8 mouse cellular contexts compared by ENCODE assay signal in genomic region chr2:161177355-161178021, GRCm38 (mm10).
DNase-seq lines count a peak whose midpoint lies in the region; ATAC-seq and TF ChIP-seq lines count a peak whose summit lies in the region.

No protein-coding gene starts in this region.

- TF ChIP-seq RAD21 in CH12.LX (IDR thresholded peaks at IDR 0.05; ENCODE audit: low read depth, low read length) = peak; percentile 2

- peaks cover 0 to 5% of the 10 kb centered on the region in 2 experiments; a peak in 1 of 4 replicates for H3K4me1 ChIP-seq in CH12.LX (ENCODE audit: control insufficient read depth in 1 of 2, insufficient read depth in 2 of 2)
- H3K4me1 ChIP-seq in forebrain, embryonic 16.5 days (replicated peaks; ENCODE audit: control insufficient read depth, insufficient read depth, low read length) = peaks cover 2% of the 10 kb centered on the region; the same call in 1 of the 2 replicates
- peaks cover 0 to 2% of the 10 kb centered on the region in 2 experiments; a peak in 1 of 4 replicates for H3K4me1 ChIP-seq in liver, embryonic 14.5 days (replicated peaks; ENCODE audit: control insufficient read depth in 2 of 2, insufficient read depth in 2 of 2, low read length in 1 of 2)
- no peaks in the 10 kb centered on the region for H3K4me1 ChIP-seq in neural tube, embryonic 12.5 days

- no peaks in the 10 kb centered on the region for H3K36me3 ChIP-seq in CH12.LX (replicated peaks in 1 of 2; ENCODE audit: control insufficient read depth in 1 of 2, insufficient read depth in 1 of 2, low read length in 1 of 2)
- H3K36me3 ChIP-seq in forebrain, embryonic 16.5 days (ENCODE audit: control insufficient read depth, insufficient read depth) = no peaks in the 10 kb centered on the region
- H3K36me3 ChIP-seq in liver, embryonic 14.5 days (replicated peaks; ENCODE audit: control insufficient read depth, insufficient read depth, low read depth) = no peaks in the 10 kb centered on the region
- no peaks in the 10 kb centered on the region for H3K36me3 ChIP-seq in neural tube, embryonic 12.5 days

- TF ChIP-seq CTCF in CH12.LX (conservative IDR thresholded peaks at IDR 0.05 in 1 of 2, IDR thresholded peaks at IDR 0.05 in 1 of 2; ENCODE audit: low read depth in 2 of 2, low read length in 2 of 2) = peak in 1 of 2 experiments; percentile 70; a peak in 2 of 4 replicates
- peak; percentile 46 for TF ChIP-seq CTCF in liver, embryonic 14.5 days (IDR thresholded peaks at IDR 0.05; ENCODE audit: low read depth)

- peak; percentile 46 for TF ChIP-seq POLR2A in CH12.LX (IDR thresholded peaks at IDR 0.05; ENCODE audit: low read depth, low read length)

- intact Hi-C loops in heart, postnatal 14 days (cut with DNase I) = no loop called here

- in situ Hi-C loops in CH12.LX (cut with MboI; ENCODE audit: low pct_ligation_motif_present, low pct_unique_long_range_greater_than_20kb, low sequenced_read_pairs) = no loop called here

- H3K4me2 ChIP-seq in CH12.LX (ENCODE audit: insufficient read depth, low read depth, poor library complexity, severe bottlenecking) = peak overlapping the region; percentile 83
- H3K4me2 ChIP-seq in forebrain, embryonic 16.5 days (ENCODE audit: low read length) = peak overlapping the region; percentile 71
- H3K4me2 ChIP-seq in liver, embryonic 14.5 days (ENCODE audit: low read depth) = peak overlapping the region; percentile 55
- peak overlapping the region; percentile 60 for H3K4me2 ChIP-seq in neural tube, embryonic 12.5 days (replicated peaks)

- peak; percentile 90 for ATAC-seq in forebrain, embryonic 16.5 days
- ATAC-seq in liver, embryonic 14.5 days (ENCODE audit: insufficient read depth) = 0 out of 2 replicates have a peak, but pooled peaks have one; percentile 39
- ATAC-seq in neural tube, embryonic 12.5 days (ENCODE audit: low FRiP score, low read depth) = peak; percentile 88

- H3K9me3 ChIP-seq in CH12.LX (replicated peaks; ENCODE audit: low read length) = no peaks in the 10 kb centered on the region
- H3K9me3 ChIP-seq in forebrain, embryonic 16.5 days (ENCODE audit: control insufficient read depth, low read length) = no peaks in the 10 kb centered on the region
- no peaks in the 10 kb centered on the region for H3K9me3 ChIP-seq in liver, embryonic 14.5 days (ENCODE audit: control insufficient read depth, low read length)
- no peaks in the 10 kb centered on the region for H3K9me3 ChIP-seq in neural tube, embryonic 12.5 days

- H3K27me3 ChIP-seq in CH12.LX (replicated peaks) = no peaks in the 10 kb centered on the region
- no peaks in the 10 kb centered on the region for H3K27me3 ChIP-seq in forebrain, embryonic 16.5 days (replicated peaks; ENCODE audit: control insufficient read depth, insufficient read depth, low read length)
- no peaks in the 10 kb centered on the region for H3K27me3 ChIP-seq in liver, embryonic 14.5 days (ENCODE audit: control insufficient read depth, insufficient read depth, low read length)
- no peaks in the 10 kb centered on the region for H3K27me3 ChIP-seq in neural tube, embryonic 12.5 days (replicated peaks)

- dilution Hi-C loops in CH12.LX (cut with MboI; ENCODE audit: extremely low pct_ligation_motif_present, extremely low pct_unique_long_range_greater_than_20kb, low sequenced_read_pairs) = no loop called here

- WGBS in forebrain, embryonic 16.5 days = 2% methylated on average over 20 of the region's 20 CpGs
- 3% methylated on average over 20 of the region's 20 CpGs for WGBS in liver, embryonic 14.5 days (ENCODE audit: insufficient replicate concordance)
- WGBS in neural tube, embryonic 12.5 days = 5% methylated on average over 20 of the region's 20 CpGs

- TF ChIP-seq EP300 in CH12.LX (IDR thresholded peaks at IDR 0.05; ENCODE audit: low read length) = no peak; the same call in 1 of the 2 replicates
- no peak for TF ChIP-seq EP300 in liver, embryonic 14.5 days (IDR thresholded peaks at IDR 0.05; ENCODE audit: low read depth)

- H3K27ac ChIP-seq in CH12.LX (ENCODE audit: insufficient read depth, low read depth) = no peak overlapping the region
- peak overlapping the region; percentile 77 for H3K27ac ChIP-seq in forebrain, embryonic 16.5 days (ENCODE audit: low read length)
- H3K27ac ChIP-seq in liver, embryonic 14.5 days = no peak overlapping the region
- no peak overlapping the region for H3K27ac ChIP-seq in neural tube, embryonic 12.5 days

- no peaks in the 10 kb centered on the region for H3K79me2 ChIP-seq in CH12.LX (replicated peaks; ENCODE audit: control insufficient read depth, extremely low read depth, insufficient read depth, poor library complexity, severe bottlenecking)

- peak overlapping the region; percentile 49 for H3K9ac ChIP-seq in CH12.LX (ENCODE audit: insufficient read depth, low read depth)
- H3K9ac ChIP-seq in forebrain, embryonic 16.5 days (replicated peaks; ENCODE audit: low read depth, low read length) = peak overlapping the region; percentile 59
- no peak overlapping the region for H3K9ac ChIP-seq in liver, embryonic 14.5 days (replicated peaks)
- H3K9ac ChIP-seq in neural tube, embryonic 12.5 days = peak overlapping the region; percentile 38

- H3K4me3 ChIP-seq in CH12.LX (replicated peaks in 1 of 3; ENCODE audit: low read depth in 2 of 3, low read length in 2 of 3, poor library complexity in 1 of 3) = peak overlapping the region; percentile 50 to 59 (median 58)
- H3K4me3 ChIP-seq in forebrain, embryonic 16.5 days (replicated peaks; ENCODE audit: low read length) = peak overlapping the region; percentile 56
- peak overlapping the region; percentile 47 to 77 for H3K4me3 ChIP-seq in liver, embryonic 14.5 days (ENCODE audit: insufficient read depth in 1 of 2, low read depth in 2 of 2, low read length in 2 of 2)
- H3K4me3 ChIP-seq in neural tube, embryonic 12.5 days = peak overlapping the region; percentile 43

- peak; percentile 47 for DNase-seq in CH12.LX (ENCODE audit: extremely low read depth)
- peak; percentile 56 for DNase-seq in cerebellum, adult 11 months
- DNase-seq in heart, postnatal 14 days = peak; percentile 65 to 73
- peak; percentile 84 to 89 for DNase-seq in kidney, postnatal 4 days
- peak in 2 of 3 experiments; percentile 1 to 14 for DNase-seq in liver, embryonic 14.5 days (ENCODE audit: low read depth in 3 of 3, low spot score in 3 of 3)
- peak; percentile 79 for DNase-seq in testis, postnatal 14 days (ENCODE audit: low spot score)

TF ChIP-seq in CH12.LX, 34 proteins besides CTCF, POLR2A, EP300 and RAD21 (continues in another document):
- TF ChIP-seq POLR2AphosphoS2 (IDR thresholded peaks at IDR 0.05; ENCODE audit: low read depth, low read length) (no peak), PAX5 (IDR thresholded peaks at IDR 0.05; ENCODE audit: low read length) (no peak), TCF12 (IDR thresholded peaks at IDR 0.05; ENCODE audit: low read depth, low read length) (no peak), KAT2A (IDR thresholded peaks at IDR 0.05; ENCODE audit: insufficient replicate concordance, low read length) (peak; percentile 84; the same call in 1 of the 2 replicates), HCFC1 (IDR thresholded peaks at IDR 0.05; ENCODE audit: low read depth, low read length) (peak; percentile 95), ZMIZ1 (IDR thresholded peaks at IDR 0.05; ENCODE audit: low read depth, low read length) (no peak), CHD1 (IDR thresholded peaks at IDR 0.05; ENCODE audit: low read depth, low read length) (no peak), ZC3H11A (IDR thresholded peaks at IDR 0.05; ENCODE audit: low read depth, low read length) (no peak), USF1 (IDR thresholded peaks at IDR 0.05; ENCODE audit: low read depth, low read length) (peak; percentile 37), NRF1 (IDR thresholded peaks at IDR 0.05; ENCODE audit: low read depth, low read length) (no peak), ZKSCAN1 (IDR thresholded peaks at IDR 0.05; ENCODE audit: borderline replicate concordance, low read depth, low read length) (no peak), ETS1 (conservative IDR thresholded peaks at IDR 0.05; ENCODE audit: low read depth, low read length) (no peak), MAZ (IDR thresholded peaks at IDR 0.05; ENCODE audit: low read depth, low read length) (no peak), ELF1 (IDR thresholded peaks at IDR 0.05; ENCODE audit: low read depth, low read length) (0 out of 2 replicates have a peak, but pooled peaks have one; percentile 3), ZNF384 (IDR thresholded peaks at IDR 0.05; ENCODE audit: low read depth, low read length) (no peak), SIN3A (IDR thresholded peaks at IDR 0.05; ENCODE audit: low read length) (no peak), JUND (conservative IDR thresholded peaks at IDR 0.05; ENCODE audit: low read depth, low read length) (no peak), IRF4 (IDR thresholded peaks at IDR 0.05; ENCODE audit: low read depth, low read length) (peak; percentile 28; the same call in 1 of the 2 replicates), MYC (IDR thresholded peaks at IDR 0.05; ENCODE audit: low read depth, low read length) (peak; percentile 62; the same call in 1 of the 2 replicates), MAFK (IDR thresholded peaks at IDR 0.05; ENCODE audit: insufficient replicate concordance, low read length) (no peak), MXI1 (IDR thresholded peaks at IDR 0.05; ENCODE audit: low read depth, low read length) (no peak), SMC3 (IDR thresholded peaks at IDR 0.05; ENCODE audit: low read depth, low read length) (peak; percentile 39), RCOR1 (conservative IDR thresholded peaks at IDR 0.05; ENCODE audit: low read depth, low read length) (no peak), UBTF (IDR thresholded peaks at IDR 0.05; ENCODE audit: low read depth, low read length) (no peak), TBP (conservative IDR thresholded peaks at IDR 0.05; ENCODE audit: low read depth, low read length) (0 out of 2 replicates have a peak, but pooled peaks have one; percentile 21), BHLHE40 (IDR thresholded peaks at IDR 0.05; ENCODE audit: low read depth, low read length) (0 out of 2 replicates have a peak, but pooled peaks have one; percentile 23), E2F4 (IDR thresholded peaks at IDR 0.05; ENCODE audit: insufficient replicate concordance, low read depth, low read length) (no peak), MEF2A (IDR thresholded peaks at IDR 0.05; ENCODE audit: borderline replicate concordance, low read depth, low read length) (0 out of 2 replicates have a peak, but pooled peaks have one; percentile 11), GABPA (IDR thresholded peaks at IDR 0.05; ENCODE audit: insufficient replicate concordance, low read depth, low read length) (no peak; the same call in 1 of the 2 replicates), MAX (IDR thresholded peaks at IDR 0.05; ENCODE audit: low read length) (0 out of 2 replicates have a peak, but pooled peaks have one; percentile 9), NELFE (IDR thresholded peaks at IDR 0.05; ENCODE audit: low read depth, low read length) (no peak), JUN (IDR thresholded peaks at IDR 0.05; ENCODE audit: insufficient read depth, low read depth, low read length) (no peak), CHD2 (IDR thresholded peaks at IDR 0.05; ENCODE audit: low read length) (no peak)

Comparison
In these comparisons a context has a peak if more than half of its experiments do, and no peak if none do; other contexts are left out.
1. DNase-seq: peak in every context shown above with its lines; median percentile 86 in kidney, postnatal 4 days; 79 in testis, postnatal 14 days; 69 in heart, postnatal 14 days; 56 in cerebellum, adult 11 months; 47 in CH12.LX; 8 in liver, embryonic 14.5 days.
2. ATAC-seq: peak in every context shown above with its lines; median percentile 90 in forebrain, embryonic 16.5 days; 88 in neural tube, embryonic 12.5 days; 39 in liver, embryonic 14.5 days.